Mouse (Mus musculus): Measurements from ENCODE around the gene Ang.

DNA sequence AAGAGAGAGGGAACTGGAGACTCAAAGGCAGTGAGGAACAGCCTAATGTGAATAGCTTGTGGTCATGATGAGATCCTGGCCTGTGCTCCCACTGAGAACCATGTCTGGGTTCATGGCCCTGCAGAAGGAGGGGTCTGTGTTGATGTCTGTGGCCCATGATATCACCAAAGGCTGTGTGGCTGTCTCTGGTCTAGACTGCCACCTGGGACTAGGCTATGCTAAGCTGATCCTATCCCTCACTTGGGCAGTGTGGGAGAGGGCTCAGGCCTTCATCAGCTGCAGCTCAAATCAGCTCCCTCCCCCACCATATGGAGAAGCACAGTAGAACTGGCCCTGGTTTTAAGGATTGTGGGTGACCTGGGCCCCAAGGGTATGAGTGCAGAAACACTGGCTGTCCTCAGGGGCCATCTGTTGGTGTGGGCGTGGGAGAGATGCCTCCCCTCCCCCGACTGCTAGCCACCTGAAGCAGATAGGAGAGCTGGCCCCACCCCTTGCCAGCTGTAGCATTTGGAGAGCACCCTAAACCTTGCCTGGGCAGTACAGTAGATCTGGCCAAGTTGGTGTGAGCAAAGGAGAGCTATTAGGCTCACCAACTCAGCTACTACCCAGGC is 36.8 kb downstream of the Ang start:
- TF ChIP-seq CTCF (IDR thresholded peaks at IDR 0.05; ENCODE audit: extremely low read depth, insufficient read depth, insufficient read length, insufficient replicate concordance) (no peak), POLR2A (IDR thresholded peaks at IDR 0.05; ENCODE audit: low read depth, low read length) (no peak)

Measured in spleen, adult 2 months (tissue).